Mouse (Mus musculus): Measurements from ENCODE around the gene Zglp1. TPM values are rescaled to one million over a fixed set of nuclear protein-coding genes. Genes with fewer than 3 reads are reported as not detected.

Zglp1 gene
- polyA plus RNA-seq, 1 experiment from 2014 or later, result not detected

DNA sequence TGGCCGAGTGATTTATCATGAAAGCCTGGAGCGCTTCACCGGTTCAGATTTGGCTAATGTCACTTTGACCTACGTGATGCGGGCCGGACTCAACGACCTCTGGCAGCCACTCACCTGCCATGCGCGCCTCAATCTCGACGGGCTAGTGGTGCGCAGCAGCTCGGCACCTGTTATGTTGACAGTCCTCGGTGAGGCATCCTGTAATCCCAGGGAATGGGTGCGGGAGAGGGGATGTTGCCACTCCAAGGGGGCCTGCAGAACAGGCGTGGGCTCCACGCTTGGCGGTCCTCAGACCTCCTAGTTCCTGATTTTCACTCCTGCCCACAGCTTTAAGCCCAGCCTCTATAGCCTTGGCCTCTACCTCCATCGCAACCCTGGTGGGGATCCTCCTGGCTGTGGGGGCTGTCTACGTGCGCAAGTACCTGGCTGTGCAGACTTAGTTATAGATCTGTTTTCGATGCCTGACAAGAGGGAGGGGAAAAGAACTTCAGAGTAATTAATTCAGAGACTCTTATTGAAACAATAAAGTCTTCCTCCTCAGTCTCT is 36.8 kb downstream of the Zglp1 start:
- H3K27ac ChIP-seq (ENCODE audit: low read depth, low read length), result no peak overlapping the region
- peak overlapping the region; percentile 53 for H3K4me3 ChIP-seq (ENCODE audit: low read depth, low read length)
- peaks cover 32% of the 10 kb centered on the region for H3K27me3 ChIP-seq (replicated peaks; ENCODE audit: control insufficient read depth, insufficient read depth, low read length)
- H3K9ac ChIP-seq (ENCODE audit: low read depth, low read length), result no peak overlapping the region
- H3K9me3 ChIP-seq (ENCODE audit: control insufficient read depth), result no peaks in the 10 kb centered on the region
- H3K36me3 ChIP-seq (ENCODE audit: control insufficient read depth, insufficient read depth), result peaks cover 8% of the 10 kb centered on the region; the same call in 1 of the 2 replicates
- WGBS, result 29% methylated on average over 22 of the region's 22 CpGs
- ATAC-seq, result no peak
- TF ChIP-seq CTCF (IDR thresholded peaks at IDR 0.05; ENCODE audit: low read depth), result no peak
- peak overlapping the region; percentile 95 for H3K4me2 ChIP-seq (replicated peaks; ENCODE audit: low read depth)
- peaks cover 20% of the 10 kb centered on the region for H3K4me1 ChIP-seq (replicated peaks; ENCODE audit: control insufficient read depth, insufficient read depth, low read length)

DNA sequence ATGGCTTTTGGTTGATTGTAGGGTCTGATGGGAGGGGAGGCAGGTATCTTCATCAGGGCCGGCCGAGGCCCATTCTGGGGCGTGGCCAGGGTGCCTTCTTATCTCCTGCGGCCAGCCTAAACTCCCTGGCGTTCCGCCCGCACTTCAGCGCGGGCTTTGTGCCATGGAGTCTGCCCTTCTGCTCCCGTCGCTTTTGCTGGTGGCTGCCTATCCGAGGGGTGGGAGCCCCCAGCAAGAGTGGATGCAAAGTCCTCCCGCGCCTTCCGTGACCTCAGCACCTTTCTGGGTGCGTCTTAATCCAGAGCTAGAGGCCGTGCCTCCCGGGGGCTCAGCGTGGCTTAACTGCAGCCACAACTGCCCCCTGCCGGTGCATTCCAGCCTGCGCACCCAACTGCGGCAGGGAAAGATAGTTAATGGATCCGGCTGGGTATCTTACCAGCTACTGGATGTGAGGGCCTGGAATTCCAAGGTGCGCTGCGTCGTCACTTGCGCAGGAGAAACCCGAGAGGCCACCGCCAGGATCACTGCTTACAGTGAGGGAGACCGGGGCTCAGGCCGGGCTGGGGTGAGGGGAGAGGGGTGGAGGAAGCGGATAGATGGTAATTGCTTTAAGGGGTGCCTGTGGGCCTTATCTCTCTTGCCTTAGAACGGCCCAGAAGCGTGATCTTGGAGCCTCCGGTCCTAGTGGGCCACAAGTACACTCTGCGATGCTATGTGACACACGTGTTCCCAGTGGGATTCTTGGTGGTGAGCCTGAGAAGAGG is 37.4 kb downstream of the Zglp1 start, which contains the start of gene Icam4:
Gene Icam4, plus strand, starts transcription at position 83 of the 764 bp plus-strand sequence.
- ATAC-seq, result peak; percentile 28; the same call in 1 of the 2 replicates
- H3K4me1 ChIP-seq (replicated peaks; ENCODE audit: control insufficient read depth, insufficient read depth, low read length), result peaks cover 19% of the 10 kb centered on the region
- H3K27ac ChIP-seq (ENCODE audit: low read depth, low read length), result no peak within 1 kb of the TSS
- TF ChIP-seq CTCF (IDR thresholded peaks at IDR 0.05; ENCODE audit: low read depth), result peak; percentile 96
- H3K36me3 ChIP-seq (ENCODE audit: control insufficient read depth, insufficient read depth), result peaks cover 8% of the 10 kb centered on the region; the same call in 1 of the 2 replicates
- 0 out of 2 replicates have a peak within 1 kb of the TSS, but pooled peaks have one; percentile 22 for H3K9ac ChIP-seq (ENCODE audit: low read depth, low read length)
- H3K27me3 ChIP-seq (replicated peaks; ENCODE audit: control insufficient read depth, insufficient read depth, low read length), result peaks cover 26% of the 10 kb centered on the region
- 2% methylated on average over 37 of the region's 37 CpGs for WGBS
- H3K4me3 ChIP-seq (ENCODE audit: low read depth, low read length), result peak within 1 kb of the TSS; percentile 53
- H3K4me2 ChIP-seq (replicated peaks; ENCODE audit: low read depth), result peak within 1 kb of the TSS; percentile 95
- H3K9me3 ChIP-seq (ENCODE audit: control insufficient read depth), result no peaks in the 10 kb centered on the region

DNA sequence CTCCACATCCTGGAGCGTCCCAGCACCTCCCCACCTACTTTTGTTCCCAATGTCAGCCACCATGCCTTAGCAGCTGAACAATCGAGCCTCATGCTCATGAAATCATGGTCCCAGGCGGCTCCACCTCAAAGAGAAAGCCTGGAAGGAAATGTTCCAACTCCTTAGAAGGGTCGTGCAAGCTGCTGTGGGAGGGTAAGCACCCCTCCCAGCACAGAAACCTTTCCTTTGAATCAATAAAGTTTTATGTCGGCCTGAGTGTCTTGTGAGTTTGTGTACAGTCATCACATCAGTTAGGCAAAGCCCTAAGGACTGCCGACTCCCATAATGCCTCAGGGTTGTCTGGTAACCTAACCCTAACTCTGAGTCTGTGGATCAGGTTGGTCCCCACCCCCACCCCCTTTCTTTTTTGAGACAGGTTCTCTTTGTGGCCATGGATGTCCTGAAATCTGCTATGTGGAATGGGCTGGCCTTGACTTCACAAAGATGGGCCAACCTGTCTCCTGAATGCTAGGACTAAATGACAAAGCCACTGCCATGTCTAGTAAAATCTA is 38.3 kb downstream of the Zglp1 start:
- no peak overlapping the region for H3K4me2 ChIP-seq (replicated peaks; ENCODE audit: low read depth)
- peaks cover 19% of the 10 kb centered on the region for H3K27me3 ChIP-seq (replicated peaks; ENCODE audit: control insufficient read depth, insufficient read depth, low read length)
- no peak overlapping the region for H3K9ac ChIP-seq (ENCODE audit: low read depth, low read length)
- H3K36me3 ChIP-seq (ENCODE audit: control insufficient read depth, insufficient read depth), result peaks cover 8% of the 10 kb centered on the region; the same call in 1 of the 2 replicates
- no peak overlapping the region for H3K27ac ChIP-seq (ENCODE audit: low read depth, low read length)
- peaks cover 17% of the 10 kb centered on the region for H3K4me1 ChIP-seq (replicated peaks; ENCODE audit: control insufficient read depth, insufficient read depth, low read length)
- no peaks in the 10 kb centered on the region for H3K9me3 ChIP-seq (ENCODE audit: control insufficient read depth)
- H3K4me3 ChIP-seq (ENCODE audit: low read depth, low read length), result no peak overlapping the region; the same call in 1 of the 2 replicates
- WGBS, result 66% methylated on average over 6 of the region's 6 CpGs
- no peak for ATAC-seq
- TF ChIP-seq CTCF (IDR thresholded peaks at IDR 0.05; ENCODE audit: low read depth), result no peak

DNA sequence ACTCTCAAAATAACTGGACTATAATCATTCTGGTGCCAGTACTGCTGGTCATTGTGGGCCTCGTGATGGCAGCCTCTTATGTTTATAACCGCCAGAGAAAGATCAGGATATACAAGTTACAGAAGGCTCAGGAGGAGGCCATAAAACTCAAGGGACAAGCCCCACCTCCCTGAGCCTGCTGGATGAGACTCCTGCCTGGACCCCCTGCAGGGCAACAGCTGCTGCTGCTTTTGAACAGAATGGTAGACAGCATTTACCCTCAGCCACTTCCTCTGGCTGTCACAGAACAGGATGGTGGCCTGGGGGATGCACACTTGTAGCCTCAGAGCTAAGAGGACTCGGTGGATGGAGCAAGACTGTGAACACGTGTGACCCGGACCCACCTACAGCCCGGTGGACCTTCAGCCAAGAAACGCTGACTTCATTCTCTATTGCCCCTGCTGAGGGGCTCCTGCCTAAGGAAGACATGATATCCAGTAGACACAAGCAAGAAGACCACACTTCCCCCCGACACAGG is 39.1 kb downstream of the Zglp1 start:
- Histone ChIP-seq H3K36me3 (ENCODE audit: control insufficient read depth, insufficient read depth) (peaks cover 8% of the 10 kb centered on the region; the same call in 1 of the 2 replicates), H3K9ac (ENCODE audit: low read depth, low read length) (no peak overlapping the region), H3K4me2 (replicated peaks; ENCODE audit: low read depth) (no peak overlapping the region), H3K27me3 (replicated peaks; ENCODE audit: control insufficient read depth, insufficient read depth, low read length) (peaks cover 14% of the 10 kb centered on the region), H3K9me3 (ENCODE audit: control insufficient read depth) (no peaks in the 10 kb centered on the region), H3K4me1 (replicated peaks; ENCODE audit: control insufficient read depth, insufficient read depth, low read length) (peaks cover 17% of the 10 kb centered on the region), H3K4me3 (ENCODE audit: low read depth, low read length) (no peak overlapping the region), H3K27ac (ENCODE audit: low read depth, low read length) (no peak overlapping the region)
- TF ChIP-seq CTCF (IDR thresholded peaks at IDR 0.05; ENCODE audit: low read depth), result no peak
- WGBS, result 62% methylated on average over 8 of the region's 8 CpGs
- no peak for ATAC-seq

DNA sequence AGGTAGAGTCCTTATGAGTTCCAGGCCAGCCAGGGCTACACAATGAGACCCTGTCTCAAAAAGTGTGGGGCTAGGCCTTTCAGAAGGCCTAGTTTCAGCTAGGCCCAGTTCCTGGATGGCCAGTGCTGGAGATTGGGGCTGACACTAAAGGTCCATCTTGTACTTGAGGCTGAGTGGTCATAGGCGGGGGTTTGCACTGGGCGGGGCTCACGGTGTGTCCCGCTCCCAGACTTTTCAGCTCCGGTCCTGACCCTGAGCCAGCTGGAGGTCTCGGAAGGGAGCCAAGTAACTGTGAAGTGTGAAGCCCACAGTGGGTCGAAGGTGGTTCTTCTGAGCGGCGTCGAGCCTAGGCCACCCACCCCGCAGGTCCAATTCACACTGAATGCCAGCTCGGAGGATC is 40.0 kb downstream of the Zglp1 start:
- H3K9ac ChIP-seq (ENCODE audit: low read depth, low read length), result no peak overlapping the region
- no peak for ATAC-seq
- peaks cover 13% of the 10 kb centered on the region for H3K4me1 ChIP-seq (replicated peaks; ENCODE audit: control insufficient read depth, insufficient read depth, low read length)
- peaks cover 4% of the 10 kb centered on the region for H3K27me3 ChIP-seq (replicated peaks; ENCODE audit: control insufficient read depth, insufficient read depth, low read length)
- no peak for TF ChIP-seq CTCF (IDR thresholded peaks at IDR 0.05; ENCODE audit: low read depth)
- no peak overlapping the region for H3K4me2 ChIP-seq (replicated peaks; ENCODE audit: low read depth)
- H3K4me3 ChIP-seq (ENCODE audit: low read depth, low read length), result no peak overlapping the region
- H3K27ac ChIP-seq (ENCODE audit: low read depth, low read length), result no peak overlapping the region
- WGBS, result 83% methylated on average over 12 of the region's 12 CpGs
- no peaks in the 10 kb centered on the region for H3K9me3 ChIP-seq (ENCODE audit: control insufficient read depth)
- H3K36me3 ChIP-seq (ENCODE audit: control insufficient read depth, insufficient read depth), result peaks cover 8% of the 10 kb centered on the region; the same call in 1 of the 2 replicates

DNA sequence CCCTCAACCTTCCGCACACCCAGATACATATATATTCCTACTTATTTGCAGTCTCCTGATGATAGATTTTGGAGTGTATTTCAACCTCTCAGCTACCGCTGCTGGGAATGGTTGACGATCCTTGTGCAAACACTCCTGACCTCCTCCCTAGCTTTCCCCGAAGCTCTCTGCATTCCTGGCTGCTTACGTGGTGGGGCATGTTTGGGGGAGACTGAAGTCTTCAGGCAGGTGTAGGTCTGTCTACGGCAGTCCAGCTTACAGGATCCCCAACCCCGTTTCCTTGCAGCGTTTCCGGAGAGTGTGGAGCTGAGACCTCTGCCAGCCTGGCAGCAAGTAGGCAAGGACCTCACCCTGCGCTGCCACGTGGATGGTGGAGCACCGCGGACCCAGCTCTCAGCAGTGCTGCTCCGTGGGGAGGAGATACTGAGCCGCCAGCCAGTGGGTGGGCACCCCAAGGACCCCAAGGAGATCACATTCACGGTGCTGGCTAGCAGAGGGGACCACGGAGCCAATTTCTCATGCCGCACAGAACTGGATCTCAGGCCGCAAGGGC is 41.6 kb downstream of the Zglp1 start:
- no peak overlapping the region for H3K4me2 ChIP-seq (replicated peaks; ENCODE audit: low read depth)
- 52% methylated on average over 19 of the region's 19 CpGs for WGBS
- H3K9ac ChIP-seq (ENCODE audit: low read depth, low read length), result no peak overlapping the region
- no peak overlapping the region for H3K4me3 ChIP-seq (ENCODE audit: low read depth, low read length)
- TF ChIP-seq CTCF (IDR thresholded peaks at IDR 0.05; ENCODE audit: low read depth), result no peak
- H3K27ac ChIP-seq (ENCODE audit: low read depth, low read length), result no peak overlapping the region
- peaks cover 5% of the 10 kb centered on the region for H3K4me1 ChIP-seq (replicated peaks; ENCODE audit: control insufficient read depth, insufficient read depth, low read length)
- H3K27me3 ChIP-seq (replicated peaks; ENCODE audit: control insufficient read depth, insufficient read depth, low read length), result no peaks in the 10 kb centered on the region
- H3K9me3 ChIP-seq (ENCODE audit: control insufficient read depth), result no peaks in the 10 kb centered on the region
- no peak for ATAC-seq
- H3K36me3 ChIP-seq (ENCODE audit: control insufficient read depth, insufficient read depth), result peaks cover 8% of the 10 kb centered on the region; the same call in 1 of the 2 replicates
